Mouse (Mus musculus) brain, adult 2 months (tissue): ENCODE measurements at regions not wholly inside any gene's neighbourhood (a gene's known extent, or its start where the extent isn't known, plus 50 kb on each side); places are given as distances from the start of the nearest gene placed in this dataset.
"Not testable (repeated sequence)": the region's sequence is repeated elsewhere in the genome, so short reads cannot be mapped to it uniquely, and the experiment has no call there.

ENCODE experiments used
- DNase-seq: peaks from one replicate; pipeline ENCODE4 v3.0.0; 2011; ENCODE audit warnings: low read depth, low spot score

DNA sequence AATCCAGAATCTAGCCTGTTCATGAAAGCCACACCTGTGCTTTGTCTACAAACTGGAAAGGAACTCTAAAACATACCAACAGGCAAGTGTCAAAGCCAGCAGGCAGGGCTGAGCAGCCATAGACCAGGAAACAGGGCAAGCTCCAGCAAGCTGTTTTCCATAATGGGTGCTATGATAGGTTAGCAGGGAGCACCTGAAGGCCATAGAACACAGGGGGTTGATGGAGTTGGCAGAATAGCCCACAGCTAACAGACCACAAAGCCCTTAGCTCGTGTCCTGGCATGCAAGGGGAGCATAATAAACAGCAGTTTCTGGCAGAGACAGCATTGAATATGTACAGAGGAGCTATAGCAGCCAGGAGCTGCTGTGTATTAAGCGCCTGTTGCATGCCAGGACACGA, 313.1 kb upstream of the Cdh5 start:
- DNase-seq = no peak

DNA sequence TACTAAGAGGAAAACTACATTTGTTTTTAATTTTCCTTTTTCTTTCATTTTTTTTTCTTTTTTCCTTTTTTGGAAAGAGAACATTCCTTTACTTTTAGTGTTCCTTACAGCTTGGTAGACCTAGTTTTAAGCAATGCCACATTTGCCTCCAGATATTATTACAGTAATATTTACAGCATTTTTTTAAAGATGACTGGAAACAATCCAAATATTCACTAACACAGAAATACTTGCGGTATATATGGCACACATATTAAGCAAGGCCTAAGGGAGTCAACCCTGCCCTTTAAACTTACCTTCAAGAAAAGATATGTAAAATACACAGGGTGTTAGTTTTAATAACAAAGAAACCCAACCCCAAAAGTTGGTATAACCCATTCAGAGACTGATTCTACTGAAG, 308.1 kb upstream of the Cdh5 start:
- no peak for DNase-seq

DNA sequence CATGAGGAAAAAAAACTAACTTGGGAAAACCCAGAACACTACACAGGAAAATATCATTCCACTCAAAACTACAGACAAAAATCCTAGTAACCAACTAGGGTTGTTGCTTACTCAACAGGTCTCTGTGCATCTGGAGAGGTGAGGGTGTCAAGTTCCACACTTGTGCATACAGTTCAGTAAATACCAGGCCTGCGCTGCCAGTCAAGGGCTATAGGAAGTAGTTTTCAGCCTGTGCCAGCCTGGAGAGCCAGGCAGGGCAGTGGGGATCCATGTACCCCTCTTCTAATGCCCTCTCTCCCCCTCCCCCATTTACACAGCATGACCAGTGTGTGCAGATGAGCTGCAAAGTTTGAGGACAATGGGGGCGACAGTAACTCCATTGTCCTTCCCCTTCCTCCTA, 302.8 kb upstream of the Cdh5 start:
- DNase-seq = not testable (repeated sequence)

DNA sequence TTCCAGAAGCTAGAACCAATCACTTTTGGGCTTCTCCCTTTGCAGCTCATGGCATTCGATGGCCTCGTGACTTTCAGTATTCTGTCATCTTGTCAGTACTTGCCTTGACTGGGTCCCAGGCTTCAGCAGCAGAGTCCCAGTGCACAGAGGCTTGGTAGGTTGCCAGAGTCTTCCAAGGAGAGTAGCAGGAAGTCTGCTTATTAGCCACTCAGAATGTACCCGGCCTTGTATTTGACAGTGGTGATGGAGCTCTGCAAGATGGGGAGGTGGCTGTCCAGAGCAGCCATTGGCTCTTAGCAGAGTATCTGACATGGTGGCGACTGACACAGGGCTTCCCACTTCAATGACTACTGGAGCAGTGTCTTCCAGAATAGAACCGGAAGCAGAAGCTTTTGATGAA, 293.3 kb upstream of the Cdh5 start:
- DNase-seq = no peak

DNA sequence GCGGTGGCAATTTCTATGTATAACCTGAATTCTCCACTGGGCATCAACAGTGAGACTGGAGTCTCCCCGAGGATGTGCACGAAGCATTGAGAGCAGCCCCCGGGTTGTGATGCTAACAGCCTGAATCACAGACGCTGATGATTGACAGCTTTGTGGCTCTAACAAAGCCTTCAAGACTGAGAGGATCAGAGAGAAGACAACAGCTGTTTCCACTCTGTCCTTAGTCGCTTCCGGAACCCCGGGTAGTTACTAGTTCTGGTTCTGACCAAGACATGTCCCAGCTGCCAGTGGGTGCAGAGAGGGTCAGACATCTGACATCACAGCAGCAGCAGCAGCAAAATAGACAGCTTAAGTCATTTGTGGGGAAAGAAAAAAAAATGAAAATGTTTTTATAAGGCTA, 292.8 kb upstream of the Cdh5 start:
- no peak for DNase-seq

DNA sequence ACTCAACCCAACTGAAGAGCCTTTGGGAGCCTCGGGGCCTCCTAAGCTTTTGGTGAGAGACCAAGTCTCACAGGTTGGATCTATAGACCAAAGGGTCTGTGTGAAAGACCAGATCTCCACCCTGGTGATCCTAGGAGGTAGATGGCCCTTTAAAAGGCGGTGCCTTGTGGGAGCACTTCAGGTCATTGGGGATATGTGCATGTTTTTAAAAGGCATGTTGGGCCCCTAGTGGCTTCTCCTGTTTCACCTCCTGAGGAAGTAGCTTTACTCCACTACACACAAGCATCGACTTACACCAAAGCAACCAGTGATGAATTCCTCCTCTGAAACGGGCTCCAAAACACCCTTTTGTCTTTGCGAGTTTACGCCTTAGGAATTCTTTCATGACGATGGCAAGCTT, 292.3 kb upstream of the Cdh5 start:
- no peak for DNase-seq

DNA sequence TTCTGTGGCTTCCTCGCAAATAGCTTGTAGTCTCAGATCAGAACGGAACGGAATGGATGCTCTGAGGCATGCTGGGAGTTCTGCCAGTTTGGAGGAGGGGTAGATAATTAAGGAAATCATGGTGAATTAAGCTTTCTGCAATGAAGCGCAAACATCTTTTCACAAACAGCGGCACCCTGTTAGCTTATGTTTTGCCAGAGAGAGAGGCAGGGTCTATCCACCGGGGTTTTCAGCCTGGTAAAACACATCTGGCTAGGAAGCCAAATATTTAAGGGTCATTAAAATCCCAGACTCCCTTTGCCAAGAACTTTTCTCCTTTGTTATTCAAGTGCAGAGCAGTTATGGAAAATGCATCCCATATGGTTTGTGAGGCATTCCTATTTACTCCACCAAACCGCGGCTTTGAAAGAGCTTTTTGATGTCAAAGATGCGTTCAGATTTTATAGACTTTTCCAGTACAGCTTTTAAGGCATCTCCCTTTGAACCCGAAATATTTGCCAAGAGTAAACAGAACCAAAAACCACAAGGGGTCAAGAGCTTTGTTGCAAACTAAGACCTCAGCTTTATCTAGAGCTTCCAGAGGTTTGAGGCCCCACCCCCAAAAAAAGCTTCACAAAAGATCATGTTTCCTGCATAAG, 287.4 kb upstream of the Cdh5 start:
- DNase-seq = peak; percentile 25

DNA sequence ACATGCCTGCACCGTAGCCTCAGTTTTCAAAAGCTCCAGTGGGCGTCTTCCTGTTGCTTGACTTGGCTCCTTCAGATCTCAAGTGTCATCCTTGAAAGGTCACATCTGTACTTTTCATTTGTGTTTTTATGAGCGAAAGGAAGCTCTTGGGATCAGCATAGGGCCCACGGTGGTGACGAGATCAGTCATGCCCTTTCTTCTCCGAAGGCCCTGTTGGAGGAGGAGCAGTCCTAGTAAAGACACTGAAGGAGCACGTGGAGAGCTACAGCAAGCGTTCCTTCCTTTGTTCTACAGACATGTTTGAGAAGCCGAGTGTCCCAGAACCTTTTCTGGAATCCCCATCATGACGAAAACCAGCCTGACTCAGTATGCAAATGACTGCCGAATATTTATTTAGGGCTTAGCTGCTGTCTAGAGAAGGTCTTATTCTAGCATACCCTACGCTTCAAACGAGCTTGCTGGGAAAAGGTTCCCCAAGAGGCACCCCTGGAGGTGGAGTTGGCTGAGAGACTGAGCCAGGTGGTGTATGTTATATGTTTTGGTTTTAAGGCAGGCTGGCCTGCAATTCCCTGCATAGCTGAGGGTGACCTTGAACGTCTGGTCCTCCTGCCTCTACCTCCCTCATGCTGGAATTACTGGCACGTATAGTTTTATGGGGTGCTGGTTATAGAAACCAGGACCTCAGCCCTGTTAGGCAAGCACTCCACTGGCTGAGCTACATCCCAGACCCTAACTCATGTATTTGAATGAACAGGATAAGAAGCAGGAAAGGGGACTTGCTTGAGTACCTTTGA, 285.1 kb upstream of the Cdh5 start:
- DNase-seq = peak; percentile 33

DNA sequence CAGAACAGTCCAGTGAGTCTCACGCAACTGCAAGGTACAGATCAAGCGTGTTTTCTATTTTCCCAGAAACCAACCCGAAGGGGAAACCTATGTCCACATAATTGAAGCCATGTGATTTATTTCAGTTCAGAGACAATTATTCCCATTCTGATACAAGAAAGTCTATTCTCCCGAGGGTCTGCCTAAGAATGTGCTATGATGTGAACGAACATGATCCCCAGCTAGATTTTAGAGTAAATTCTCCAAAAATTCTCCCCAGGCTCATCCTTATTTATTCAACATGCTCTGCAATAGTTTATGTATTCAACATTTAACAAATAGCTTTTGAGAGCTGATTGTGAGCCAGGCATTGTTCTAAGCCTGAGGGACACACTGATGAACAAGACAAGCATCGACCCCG, 277.9 kb upstream of the Cdh5 start:
- no peak for DNase-seq

DNA sequence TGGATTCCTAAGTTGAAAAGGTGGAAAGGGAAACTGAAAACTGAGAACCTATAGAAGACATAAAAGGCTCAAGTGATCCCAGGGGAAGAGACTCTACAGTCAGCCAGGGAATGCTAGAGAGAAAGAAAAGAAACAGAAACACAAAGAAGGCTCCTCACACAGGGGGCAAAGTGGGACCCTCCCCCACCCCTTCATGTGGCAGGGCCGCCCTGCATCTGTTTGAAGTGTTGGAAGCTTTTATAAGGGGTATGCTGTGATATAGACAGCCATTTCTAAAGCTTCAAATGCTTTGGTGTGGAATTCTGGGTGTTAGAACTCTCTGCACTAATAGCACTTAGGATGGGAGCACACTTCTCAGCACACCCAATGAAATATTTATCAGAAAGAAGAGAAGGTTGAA, 276.7 kb upstream of the Cdh5 start:
- no peak for DNase-seq

DNA sequence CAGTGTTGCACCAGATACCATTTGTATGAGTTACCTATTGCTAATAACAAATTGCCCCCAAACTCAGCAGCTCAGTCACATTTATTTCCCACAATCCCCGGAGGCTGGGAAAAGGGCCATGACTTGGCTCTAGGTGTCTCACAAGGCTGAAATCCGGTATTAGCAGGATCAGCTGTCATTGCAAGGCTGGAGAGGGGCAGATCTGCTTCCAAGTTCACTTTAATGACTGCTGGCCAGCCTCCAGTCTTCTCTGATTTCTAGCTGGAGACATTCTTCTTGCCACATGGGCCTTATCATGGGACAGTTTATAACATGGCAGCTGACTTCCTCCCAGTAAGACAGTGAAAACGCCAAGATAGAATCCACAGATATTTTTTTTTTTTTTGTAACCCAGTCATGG, 276.1 kb upstream of the Cdh5 start:
- no peak for DNase-seq

DNA sequence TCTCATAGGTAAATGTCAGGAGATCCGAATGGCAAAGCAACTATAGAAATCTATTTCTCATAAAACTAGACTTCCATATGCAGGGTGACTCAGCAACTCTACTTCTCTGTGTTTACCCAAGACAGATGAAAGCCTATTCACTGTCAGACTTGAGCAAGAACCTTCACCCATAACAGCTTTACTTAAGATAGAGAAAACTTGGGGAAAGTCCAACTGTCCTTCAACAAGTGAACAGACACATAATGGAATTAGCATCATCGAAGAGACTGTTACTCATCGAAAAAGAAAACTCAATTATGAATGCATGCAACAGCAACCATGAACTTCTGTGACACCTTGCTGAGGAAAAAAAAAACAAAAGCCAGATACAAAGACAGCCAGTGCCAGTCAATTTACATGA, 271.0 kb upstream of the Cdh5 start:
- DNase-seq = no peak

DNA sequence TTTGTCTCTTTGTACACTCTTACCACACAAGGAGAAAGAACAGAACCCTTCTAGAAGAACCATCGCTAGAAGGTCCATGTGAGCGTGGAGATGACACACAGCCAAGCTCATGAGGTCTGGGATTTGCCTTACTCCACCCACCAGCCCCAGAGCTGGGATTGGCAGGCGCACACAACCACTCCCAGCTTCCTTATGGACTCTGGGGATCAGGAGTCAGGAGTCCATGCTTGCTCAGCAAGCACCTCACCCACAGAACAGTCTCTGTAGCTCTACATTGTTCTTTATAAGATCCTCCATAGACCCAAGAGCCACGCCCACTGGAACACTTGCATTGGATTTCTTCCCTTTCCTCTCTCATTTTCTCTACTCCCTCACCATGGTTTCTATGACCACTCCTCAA, 261.4 kb upstream of the Cdh5 start:
- no peak for DNase-seq

DNA sequence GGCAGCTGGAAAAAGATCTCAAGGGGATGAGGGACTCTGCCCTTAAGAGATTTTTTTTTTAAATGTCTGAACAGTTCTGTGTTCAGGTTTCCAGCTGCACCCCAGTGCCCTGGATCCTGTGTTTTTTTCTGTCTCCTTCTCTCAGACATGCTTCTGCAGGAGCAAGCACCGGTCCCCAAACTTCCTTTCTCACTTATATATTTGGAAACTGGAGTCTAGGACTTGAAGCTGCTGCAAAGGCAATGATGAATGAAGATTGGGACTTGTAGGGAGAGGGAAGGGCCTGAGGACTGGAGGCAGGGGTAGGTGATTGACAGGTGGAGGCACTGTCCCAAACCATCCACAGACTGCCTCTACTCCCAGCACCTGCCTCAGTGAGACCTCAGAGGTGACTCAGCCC, 255.5 kb upstream of the Cdh5 start:
- DNase-seq = peak; percentile 33

DNA sequence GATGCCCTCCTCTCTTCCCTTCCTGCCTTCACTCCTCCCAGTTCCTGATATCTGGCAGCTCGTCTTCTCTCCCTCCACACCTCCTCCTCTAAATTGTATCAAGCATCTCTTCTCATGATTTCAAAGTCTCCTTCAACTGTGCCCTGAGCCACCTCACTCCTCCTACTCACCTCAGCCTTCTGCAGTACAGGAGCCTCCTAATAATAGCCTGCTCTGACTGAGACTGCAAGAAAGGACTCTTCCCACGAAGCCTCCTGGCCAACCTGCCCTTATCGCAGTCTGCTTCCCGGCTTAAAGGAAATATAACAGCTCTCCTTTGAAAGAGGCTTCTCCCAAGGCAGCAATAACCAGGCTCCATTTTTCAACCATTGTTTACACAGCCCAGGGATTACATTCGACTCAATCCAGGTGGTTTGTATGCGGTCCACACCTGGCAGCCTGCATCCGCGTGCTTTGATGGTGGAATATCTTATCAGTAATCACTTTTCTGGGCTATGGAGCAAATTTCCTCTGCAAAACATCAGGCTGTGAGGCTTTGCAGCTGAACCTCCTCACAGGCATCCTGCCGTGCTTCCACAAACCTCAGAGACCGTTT, 254.9 kb upstream of the Cdh5 start:
- DNase-seq = peak; percentile 78

DNA sequence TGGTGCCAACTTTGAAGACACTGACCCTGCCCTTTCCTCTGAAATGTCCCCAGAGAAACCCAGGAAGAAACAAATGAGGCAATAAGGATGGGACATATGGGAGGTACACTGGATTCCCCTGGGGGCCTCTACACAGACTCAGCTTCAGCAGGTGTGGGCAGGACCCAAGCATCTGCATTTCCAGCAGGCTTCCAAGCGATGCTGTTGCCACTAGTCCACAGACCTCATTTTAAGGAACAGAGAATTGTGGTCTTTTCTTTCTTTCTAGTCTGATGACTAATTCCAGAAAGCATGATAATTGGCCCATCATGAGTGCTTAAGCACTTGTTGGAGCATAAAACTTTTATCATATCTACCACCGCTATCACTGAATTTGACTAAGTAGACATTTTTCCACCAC, 251.6 kb upstream of the Cdh5 start:
- no peak for DNase-seq

DNA sequence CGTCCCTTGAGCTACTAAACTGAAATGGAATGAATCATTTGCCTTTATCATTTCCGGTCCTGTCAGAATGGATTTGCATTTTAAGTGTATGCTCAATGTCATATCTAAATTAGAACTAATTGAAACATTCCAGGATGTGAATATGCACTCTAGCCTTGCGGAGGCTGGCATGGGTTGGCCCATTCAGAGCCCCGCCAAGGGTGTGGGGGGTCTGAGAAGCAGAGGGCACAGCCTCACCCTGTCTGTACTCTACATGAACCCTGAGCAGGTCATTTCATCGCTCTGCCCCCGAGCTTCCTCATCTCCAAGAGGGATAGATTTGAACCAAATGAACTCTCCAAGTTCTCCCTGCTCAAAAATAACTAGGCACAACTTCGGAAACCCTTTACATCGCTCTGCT, 250.1 kb upstream of the Cdh5 start:
- DNase-seq = no peak

DNA sequence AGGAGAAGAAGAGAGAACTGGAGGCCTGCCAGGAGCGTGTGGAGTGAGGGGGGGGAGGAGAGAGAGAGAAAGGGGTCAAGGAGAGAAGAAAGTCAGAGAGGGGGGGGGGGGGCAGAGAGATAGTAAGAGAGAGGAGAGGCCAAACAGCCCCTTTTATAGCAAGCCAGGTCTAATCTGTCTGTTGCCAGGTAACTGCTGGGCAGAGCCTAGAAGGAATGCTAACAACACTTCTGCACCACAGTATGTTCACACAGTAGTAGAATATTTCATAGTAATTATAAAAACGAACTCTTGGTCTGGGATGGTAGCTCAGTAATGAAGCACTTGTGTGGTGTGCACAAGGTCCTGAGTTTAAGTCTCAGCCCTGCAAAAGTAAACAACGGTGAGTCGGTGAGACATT, 248.4 kb upstream of the Cdh5 start:
- no peak for DNase-seq

DNA sequence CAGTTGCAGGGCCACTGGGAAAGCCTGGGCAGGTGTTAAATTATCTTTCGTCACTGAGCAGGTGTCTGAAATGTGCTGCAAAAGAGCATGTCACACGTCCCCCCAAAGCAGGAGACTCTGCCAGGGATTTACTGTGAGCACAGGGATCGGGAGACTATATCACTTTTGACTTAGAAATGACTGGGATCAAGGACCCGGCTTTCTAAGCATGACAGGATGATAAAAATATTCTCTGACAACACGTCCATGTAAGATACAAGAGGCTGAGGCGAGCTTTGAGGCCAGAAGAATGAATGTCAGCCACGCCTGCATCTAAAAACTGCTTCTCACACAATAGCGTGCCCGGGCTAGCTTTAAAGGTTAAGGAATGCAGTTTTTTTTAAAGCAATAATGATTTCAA, 246.1 kb upstream of the Cdh5 start:
- no peak for DNase-seq

DNA sequence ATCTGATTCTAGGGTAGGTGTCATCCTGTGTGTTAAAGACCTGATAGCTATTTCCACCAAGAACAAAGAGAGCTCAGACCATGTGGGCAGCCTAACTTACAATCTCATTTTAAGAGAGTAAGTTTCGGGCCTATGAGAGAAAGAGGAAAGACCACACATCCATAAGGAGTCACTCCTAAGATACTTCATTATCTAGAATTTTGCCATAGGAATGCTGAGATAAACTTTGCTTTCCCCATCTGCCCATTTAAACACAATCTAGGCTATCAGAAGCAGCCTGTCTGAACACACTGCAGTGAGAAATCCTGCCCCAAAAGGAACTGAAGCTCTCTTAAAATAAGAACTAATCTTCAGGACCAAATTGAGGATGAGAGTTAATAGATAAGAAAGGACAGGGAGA, 242.3 kb upstream of the Cdh5 start:
- no peak for DNase-seq

DNA sequence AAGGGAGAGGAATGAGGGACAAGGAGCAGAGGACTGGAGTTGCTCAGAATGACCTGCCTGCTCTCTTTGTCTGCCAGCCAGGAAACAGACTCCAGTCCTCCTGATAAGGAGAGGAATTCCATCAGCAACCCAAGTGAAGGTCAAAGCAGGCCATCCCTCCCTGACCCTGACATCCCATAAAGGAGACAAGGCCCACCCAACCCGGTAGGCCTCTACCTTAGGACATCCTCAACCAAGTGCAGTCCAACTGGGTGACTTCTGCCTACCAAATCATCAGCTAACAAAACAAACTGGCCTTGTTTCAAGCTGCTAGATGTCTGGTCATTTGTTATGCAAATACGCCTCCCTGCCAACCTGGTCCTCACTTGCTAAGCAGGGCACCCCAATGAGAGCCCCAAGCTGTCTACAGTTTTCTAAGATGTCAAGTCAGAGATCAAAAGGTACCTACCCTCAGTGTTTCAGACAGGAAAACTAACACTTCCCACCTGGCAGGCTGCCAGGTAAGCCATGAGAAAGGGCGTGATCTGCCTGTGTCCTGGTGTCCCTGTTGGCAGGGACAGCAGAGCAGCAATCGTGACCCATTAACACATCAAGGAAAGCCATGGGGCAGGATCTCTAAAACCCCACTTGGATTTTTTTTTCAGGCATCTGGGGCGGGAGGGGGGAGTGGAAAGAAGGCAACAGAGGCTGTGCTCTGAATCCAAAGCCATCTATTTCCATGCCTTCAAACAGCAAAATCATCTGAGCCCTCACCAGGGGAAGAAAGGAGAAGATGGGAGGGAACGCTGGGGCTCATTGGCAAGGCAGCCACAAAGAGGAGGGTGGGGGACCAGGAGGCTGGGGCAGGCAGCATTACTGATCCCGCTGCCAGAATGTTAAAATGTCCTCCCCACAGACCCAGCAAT, 227.6 kb upstream of the Cdh5 start:
- DNase-seq = peak; percentile 54

DNA sequence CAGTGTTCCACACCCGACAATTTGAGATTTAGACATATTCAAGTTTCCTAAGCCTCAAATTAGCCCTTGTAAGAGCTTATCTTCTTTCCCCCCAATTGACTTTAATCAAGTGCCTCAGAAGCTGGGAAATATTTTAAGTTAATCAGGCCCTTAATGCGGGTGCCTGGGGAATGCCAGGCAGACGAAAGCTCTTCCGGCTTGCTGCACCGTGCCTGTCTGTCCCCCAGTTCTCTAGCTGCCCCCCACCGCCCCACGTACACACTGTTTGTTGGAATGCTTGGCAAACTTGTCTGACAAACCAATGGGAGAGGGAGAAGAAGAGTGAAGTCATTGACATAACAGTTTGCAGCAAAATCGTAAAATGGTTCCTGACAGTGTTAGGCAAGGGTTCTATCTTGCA, 226.9 kb upstream of the Cdh5 start:
- DNase-seq = no peak
